Mouse (Mus musculus): ENCODE measurements around the gene Spint5.

DNA sequence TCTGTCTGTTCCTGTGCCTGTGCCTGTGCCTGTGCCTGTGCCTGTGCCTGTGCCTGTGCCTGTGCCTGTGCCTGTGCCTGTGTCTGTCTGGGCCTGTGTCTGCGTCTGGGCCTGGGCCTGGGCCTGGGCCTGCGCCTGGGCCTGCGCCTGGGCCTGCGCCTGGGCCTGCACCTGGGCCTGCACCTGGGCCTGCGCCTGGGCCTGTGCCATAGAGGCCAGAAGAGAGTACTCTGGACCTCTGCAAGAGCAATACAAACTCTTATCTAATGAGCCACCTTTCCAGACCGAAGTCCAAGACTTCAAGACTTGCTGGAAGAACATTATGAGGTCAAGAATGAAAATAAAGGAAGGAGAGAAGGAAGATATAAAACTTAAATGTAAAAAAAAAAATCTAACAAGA is 9.8 kb upstream of the Spint5 start:
- TF ChIP-seq CTCF (IDR thresholded peaks at IDR 0.05; ENCODE audit: low read depth): no peak
- TF ChIP-seq EP300 (IDR thresholded peaks at IDR 0.05; ENCODE audit: low read depth): no peak

Measured in heart, postnatal 0 days (tissue).